Mouse (Mus musculus) left cerebral cortex, postnatal 25 days (tissue): ENCODE results near the gene Cdc16. TPM values are rescaled to one million over a fixed set of nuclear protein-coding genes. Genes with fewer than 3 reads are reported as not detected.

Source experiments
- DNase-seq, 2 experiments: peaks; one replicate each; pipeline ENCODE4 v3.0.0; 2022; ENCODE audit warnings: low spot score in 2 of 2, mixed read lengths in 1 of 2
- intact Hi-C: fragments of 180-260 bp; cut with DNase I; formaldehyde crosslinking; loops from one replicate; pipeline ENCODE4 v1.15.1; 2025
- total RNA-seq, 2 experiments: library from RNA; stranded (reverse); gene quantifications; 2 replicates each; pipeline ENCODE4 v1.2.3; 2021

Gene Cdc16
- total RNA-seq, 2 experiments from 2014 or later: 49.6 to 51.6 TPM

DNA sequence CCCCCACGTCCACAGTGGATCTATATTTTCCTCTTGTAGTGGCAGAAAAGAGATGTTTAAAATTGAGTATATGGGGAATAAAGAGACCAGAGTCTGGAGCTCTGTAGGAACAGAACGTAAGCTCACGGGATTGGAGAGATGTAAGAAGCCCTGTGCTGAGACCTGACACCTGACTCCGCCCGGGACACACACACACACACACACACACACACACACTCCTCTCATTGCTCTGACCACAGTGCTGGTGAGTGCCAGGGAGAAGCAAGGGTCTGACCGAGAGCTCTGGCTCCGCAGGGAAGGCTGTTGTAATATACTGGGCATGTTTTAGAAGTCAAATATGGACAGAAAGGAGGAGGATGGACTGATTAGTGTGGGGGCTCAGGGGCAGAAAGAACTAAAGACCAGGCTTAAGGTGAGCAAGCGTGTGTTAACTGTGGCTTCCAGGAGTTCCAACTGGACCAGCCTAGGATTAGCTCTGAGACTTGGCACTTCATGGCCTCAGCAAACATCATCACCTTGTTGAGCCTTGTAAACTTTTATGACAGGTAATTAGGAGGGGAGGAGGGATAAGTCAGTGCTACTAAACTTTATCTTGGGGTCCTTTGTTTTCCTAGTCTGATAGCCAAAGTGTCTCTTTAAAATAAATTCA, 35.7 kb downstream of the Cdc16 start:
- no peak for DNase-seq
- intact Hi-C loops: no loop called here

DNA sequence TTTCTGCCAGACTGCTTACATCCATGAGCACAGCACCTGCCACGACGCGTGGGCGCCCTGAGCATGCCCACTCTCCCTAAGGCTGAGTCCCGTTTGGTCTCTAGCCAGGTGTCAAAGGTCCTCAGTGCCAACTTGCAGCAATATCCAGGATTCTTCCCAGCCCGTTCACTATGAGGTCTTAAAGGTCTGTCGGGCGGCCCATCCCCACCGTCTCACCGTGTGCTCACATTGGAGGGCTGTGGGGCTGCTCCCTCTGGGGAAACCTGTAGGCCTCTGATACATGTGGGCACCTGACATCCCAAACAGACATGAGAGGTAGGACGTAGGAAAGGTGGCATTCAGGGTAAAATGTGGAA, 36.2 kb downstream of the Cdc16 start:
- no peak for DNase-seq
- intact Hi-C loops: no loop called here

DNA sequence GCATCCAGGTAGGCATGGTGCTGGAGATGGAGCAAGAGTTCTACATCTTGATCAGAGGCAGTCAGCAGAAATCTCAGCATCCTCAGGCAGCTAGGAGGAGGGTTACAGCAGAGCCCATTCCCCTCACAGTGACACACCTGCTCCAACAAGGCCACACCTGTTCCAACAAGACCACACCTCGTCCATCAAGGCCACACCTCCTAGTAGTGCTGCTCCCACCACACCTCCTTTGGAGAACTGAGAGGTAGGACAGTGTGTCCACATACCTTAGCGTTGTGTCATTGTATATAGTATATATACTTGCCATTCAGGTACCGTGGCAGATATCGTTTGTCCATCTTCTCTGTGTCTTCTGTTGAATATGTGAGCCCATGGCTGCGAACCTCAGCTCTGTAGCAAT, 40.2 kb downstream of the Cdc16 start:
- intact Hi-C loops: no loop called here

DNA sequence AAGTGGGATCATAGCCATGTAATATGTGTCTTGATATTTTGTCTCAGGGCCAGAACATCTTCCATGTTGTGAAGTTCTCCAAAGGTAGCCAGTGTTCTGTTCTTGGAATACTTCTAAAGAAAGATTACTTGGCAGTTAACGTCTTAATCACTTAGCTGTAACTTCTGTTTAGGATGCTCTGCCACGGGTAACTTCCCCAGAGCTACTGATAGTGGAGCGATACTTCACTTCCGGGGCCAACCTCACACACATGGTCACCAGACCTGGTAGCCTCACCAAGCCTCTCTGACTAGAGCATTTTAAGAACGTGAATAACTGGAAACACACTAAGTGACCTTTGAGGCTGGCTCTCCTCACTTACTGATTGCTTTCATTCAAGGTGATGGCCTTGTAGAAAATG, 42.1 kb downstream of the Cdc16 start:
- DNase-seq: no peak
- intact Hi-C loops: no loop called here

More for the DNA sequence above, 40.2 kb downstream of the Cdc16 start:
- no peak for DNase-seq

DNA sequence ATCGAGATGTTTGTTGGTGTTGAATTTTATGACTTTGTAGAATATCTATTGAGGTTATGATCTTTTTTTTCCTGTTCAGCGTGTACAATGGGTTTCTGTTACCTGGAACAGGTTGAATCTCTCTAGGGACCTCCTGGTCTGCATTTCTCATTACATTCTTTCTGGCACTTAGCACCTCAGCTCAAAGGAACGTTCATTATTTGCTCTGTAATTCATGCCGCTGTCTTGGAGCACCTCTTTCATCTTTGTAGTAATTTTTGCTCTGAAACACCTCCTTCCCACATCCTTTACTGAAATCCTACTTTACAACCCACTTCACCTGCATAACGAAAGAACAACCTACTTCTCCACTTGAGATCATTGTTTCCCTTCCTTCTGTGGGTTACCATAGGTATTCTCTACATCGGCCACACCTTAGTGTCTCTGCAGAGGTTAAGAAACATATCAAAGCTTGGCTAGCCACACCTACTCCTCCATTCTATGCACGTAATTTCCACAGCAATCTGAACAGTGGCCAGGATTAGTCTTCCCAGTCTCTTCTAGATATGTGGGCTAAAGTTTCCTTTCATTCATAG, 71.2 kb downstream of the Cdc16 start:
- intact Hi-C loops: no loop called here
- DNase-seq: peak in 1 of 2 experiments; percentile 18

Other genes with a start within 250 kb of the Cdc16 start
- gene 1700029H14Rik, start 195.2 kb upstream of the Cdc16 start, total RNA-seq: not detected
- 10 to 100 TPM; 56.7 TPM for gene Rasa3, start 80.1 kb upstream of the Cdc16 start, total RNA-seq
- gene Cfap97d2, start 51.8 kb upstream of the Cdc16 start, total RNA-seq: 1 to 10 TPM in 1 of 2 experiments, under 1 TPM in 1; 0.76 to 1.4 TPM
- 10 to 100 TPM; 32.5 to 33.8 TPM for gene Upf3a, start 27.9 kb downstream of the Cdc16 start, total RNA-seq
- gene AF366264, start 80.7 kb downstream of the Cdc16 start, total RNA-seq: not detected
- 10 to 100 TPM; 27.3 to 29.9 TPM for gene Champ1, start 112.0 kb downstream of the Cdc16 start, total RNA-seq
- 10 to 100 TPM; 35.9 to 37.0 TPM for gene Coprs, start 132.6 kb downstream of the Cdc16 start, total RNA-seq